Mouse (Mus musculus) ES-E14 (cell line): ENCODE measurements around the gene Tpcn2. TPM values are rescaled to one million over a fixed set of nuclear protein-coding genes. Genes with fewer than 3 reads are reported as not detected.

ENCODE experiments used
- DNase-seq: peaks from one replicate; pipeline ENCODE4 v3.0.0-alpha.2; 2013; ENCODE audit warnings: low read depth, low spot score
- H3K27ac ChIP-seq: 2 replicates; pipeline ENCODE4 v1.5.1; 2012; ENCODE audit warnings: low read depth, mild to moderate bottlenecking, low read length, moderate library complexity, mixed read lengths; ENCODE audit not compliant: poor library complexity, insufficient read depth, severe bottlenecking
- H3K36me3 ChIP-seq: 2 replicates; pipeline ENCODE4 v1.6.1; 2012; ENCODE audit warnings: mild to moderate bottlenecking, low read length, moderate library complexity, mixed read lengths; ENCODE audit not compliant: control insufficient read depth, poor library complexity, insufficient read depth, severe bottlenecking
- H3K4me1 ChIP-seq, 2 experiments: fragments of 150-350 bp in 1 of 2; sonication (generic) in 1 of 2; 2 replicates each; pipeline ENCODE4 v1.6.1; 2012; ENCODE audit warnings: low read length in 2 of 2, mild to moderate bottlenecking in 1 of 2, mixed read lengths in 1 of 2; ENCODE audit not compliant: control insufficient read depth in 2 of 2, insufficient read depth in 2 of 2, poor library complexity in 1 of 2
- H3K4me3 ChIP-seq, 2 experiments: fragments of 150-350 bp in 1 of 2; sonication (generic) in 1 of 2; 2 replicates each; pipeline ENCODE4 v1.5.1; 2012; ENCODE audit warnings: low read length in 2 of 2, low read depth in 1 of 2, mild to moderate bottlenecking in 1 of 2, mixed read lengths in 1 of 2; ENCODE audit not compliant: insufficient read depth in 1 of 2, poor library complexity in 1 of 2, severe bottlenecking in 1 of 2
- H3K9ac ChIP-seq: 2 replicates; pipeline ENCODE4 v1.6.1; 2012; ENCODE audit warnings: low read depth, mild to moderate bottlenecking, low read length, mixed read lengths; ENCODE audit not compliant: poor library complexity, insufficient read depth, severe bottlenecking
- H3K9me3 ChIP-seq: fragments of 150-350 bp; sonication (generic); 2 replicates; pipeline ENCODE4 v1.6.1; 2012; ENCODE audit warnings: low read depth, mild to moderate bottlenecking, low read length; ENCODE audit not compliant: control insufficient read depth, insufficient read depth
- CHD2 ChIP-seq: IDR thresholded peaks from 2 replicates; pipeline ENCODE4 v1.6.1; 2014; ENCODE audit warnings: mild to moderate bottlenecking, low read depth, low read length, inconsistent platforms
- HCFC1 ChIP-seq: IDR thresholded peaks from 2 replicates; pipeline ENCODE4 v1.6.1; 2012; ENCODE audit warnings: low read length, inconsistent platforms, borderline replicate concordance; ENCODE audit not compliant: insufficient read depth
- MAFK ChIP-seq: IDR thresholded peaks from 2 replicates; pipeline ENCODE4 v1.6.1; 2014; ENCODE audit warnings: mild to moderate bottlenecking, low read depth, low read length, inconsistent platforms; ENCODE audit not compliant: insufficient read depth
- ZC3H11A ChIP-seq: IDR thresholded peaks from 2 replicates; pipeline ENCODE4 v1.6.1; 2012; ENCODE audit warnings: low read depth, mild to moderate bottlenecking, inconsistent platforms, low read length, borderline replicate concordance
- ZNF384 ChIP-seq: IDR thresholded peaks from 2 replicates; pipeline ENCODE4 v1.6.1; 2012; ENCODE audit warnings: low read depth, low read length, inconsistent platforms
- in situ Hi-C, 2 experiments: fragments of 600-800 bp; cut with MboI; formaldehyde crosslinking; loops; one replicate each; pipeline ENCODE4 v1.15.1; 2025; ENCODE audit warnings: low sequenced_read_pairs in 2 of 2, inconsistent platforms in 1 of 2; ENCODE audit not compliant: unreplicated experiment in 2 of 2
- total RNA-seq: library from RNA; depleted of rRNA; stranded (reverse); fragments of 300-350 nt; gene quantifications from 2 replicates; pipeline ENCODE4 v1.2.3, GENCODE M21; 2012

Tpcn2 gene
- total RNA-seq, 1 experiment: 10.1 TPM

GRCm38 (mm10) chr7:145210477-145211070 is 73.2 kb downstream of the Tpcn2 start:
- Histone ChIP-seq H3K4me3 (no peak overlapping the region), H3K27ac (no peak overlapping the region), H3K9ac (no peak overlapping the region), H3K4me1 (peaks cover 6 to 19% of the 10 kb centered on the region in 2 experiments; a peak in 3 of 4 replicates), H3K36me3 (no peaks in the 10 kb centered on the region), H3K9me3 (no peaks in the 10 kb centered on the region)
- in situ Hi-C loops: no loop called here
- TF ChIP-seq ZC3H11A (no peak), CHD2 (no peak), MAFK (no peak), ZNF384 (no peak), HCFC1 (no peak)
- no peak for DNase-seq

DNA sequence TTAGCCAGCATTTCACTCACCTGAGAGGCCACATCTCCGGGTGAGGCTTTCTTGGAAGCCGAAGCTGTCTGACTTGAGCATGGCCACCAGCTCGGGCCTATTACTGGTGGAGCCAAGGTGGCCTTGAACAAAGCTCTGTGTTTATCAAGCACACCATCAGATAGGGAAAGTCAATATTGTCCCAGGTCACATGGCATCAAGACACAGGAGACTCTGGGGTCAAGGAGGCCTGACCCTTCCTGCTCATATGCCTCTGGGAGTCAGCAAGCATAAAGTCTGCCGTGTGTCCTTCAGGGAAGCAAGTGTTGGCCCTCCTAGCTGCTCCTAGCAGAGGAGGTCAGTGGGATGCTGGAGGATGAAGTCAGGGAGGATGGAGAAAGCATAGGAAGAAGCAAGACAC is 75.8 kb downstream of the Tpcn2 start, which contains the start of gene 1810010D01Rik:
1810010D01Rik (minus strand) TSS at position 114 of the 400 bp plus-strand sequence.
- Histone ChIP-seq H3K36me3 (no peaks in the 10 kb centered on the region), H3K9ac (no peak within 1 kb of the TSS), H3K4me1 (peaks cover 6 to 19% of the 10 kb centered on the region in 2 experiments; a peak in 3 of 4 replicates), H3K4me3 (no peak within 1 kb of the TSS), H3K27ac (no peak within 1 kb of the TSS), H3K9me3 (no peaks in the 10 kb centered on the region)
- TF ChIP-seq MAFK (no peak), CHD2 (no peak), ZC3H11A (no peak), ZNF384 (no peak), HCFC1 (no peak)
- DNase-seq: no peak
- in situ Hi-C loops: no loop called here

GRCm38 (mm10) chr7:145206801-145207200 is 77.0 kb downstream of the Tpcn2 start:
- Histone ChIP-seq H3K36me3 (no peaks in the 10 kb centered on the region), H3K9ac (no peak overlapping the region), H3K4me3 (peak overlapping the region in 1 of 2 experiments; percentile 44; a peak in 1 of 4 replicates), H3K27ac (no peak overlapping the region), H3K9me3 (no peaks in the 10 kb centered on the region), H3K4me1 (peaks cover 4 to 14% of the 10 kb centered on the region in 2 experiments; a peak in 3 of 4 replicates)
- in situ Hi-C loops: no loop called here
- DNase-seq: no peak
- TF ChIP-seq CHD2 (no peak), HCFC1 (no peak), ZNF384 (no peak), MAFK (no peak), ZC3H11A (no peak)

GRCm38 (mm10) chr7:145206056-145206610 is 77.7 kb downstream of the Tpcn2 start:
- Histone ChIP-seq H3K4me3 (peak overlapping the region; percentile 44 to 52), H3K36me3 (no peaks in the 10 kb centered on the region), H3K27ac (no peak overlapping the region), H3K9ac (peak overlapping the region; percentile 68), H3K9me3 (no peaks in the 10 kb centered on the region), H3K4me1 (peaks cover 2 to 11% of the 10 kb centered on the region in 2 experiments; a peak in 3 of 4 replicates)
- no peak for DNase-seq
- in situ Hi-C loops: no loop called here
- TF ChIP-seq HCFC1 (no peak), ZNF384 (no peak), ZC3H11A (no peak), MAFK (no peak), CHD2 (no peak)
